Mouse (Mus musculus) layer of hippocampus, adult 11-12 months (tissue): Measurements from ENCODE around the gene Zfp780b.
A peak's percentile ranks its signal among the peaks of the same experiment; 100 is the strongest.
"Not testable (repeated sequence)": the region's sequence is repeated elsewhere in the genome, so short reads cannot be mapped to it uniquely, and the experiment has no call there.

ENCODE experiments used
- DNase-seq: peaks from one replicate; pipeline ENCODE4 v3.0.0; 2022; ENCODE audit warnings: low spot score

Zfp780b gene

GRCm38 (mm10) chr7:27978683-27979528 is at the start of gene Zfp780b:
TSS of gene Zfp780b (minus strand) at chr7:27979171.
- peak; percentile 63 for DNase-seq

DNA sequence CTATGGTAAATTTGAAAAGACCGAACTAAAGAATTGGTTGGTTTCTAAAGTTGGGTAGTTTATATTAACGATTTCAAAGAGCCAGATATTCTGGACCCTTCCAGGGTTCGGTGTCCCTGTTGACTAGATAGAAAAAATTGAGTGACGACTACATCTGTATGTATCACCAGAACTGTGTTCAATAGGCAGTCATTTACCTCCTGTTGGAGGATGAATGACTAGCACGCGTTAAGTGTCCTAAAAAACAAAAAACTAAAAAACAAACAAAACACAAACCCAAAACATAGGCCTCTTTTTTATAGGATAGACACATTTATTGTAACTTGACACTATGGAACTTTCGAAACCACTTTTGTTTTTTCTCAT is 35.5 kb upstream of the Zfp780b start:
- DNase-seq, result no peak

- DNase-seq, result peak; percentile 78
These were observed 34.8 kb upstream of the Zfp780b start, which contains the start of gene Zfp850 for GRCm38 (mm10) chr7:28013549-28014444. TSS of gene Zfp850 (minus strand) at chr7:28014115.

- peak; percentile 32 for DNase-seq
These were observed 31.3 kb upstream of the Zfp780b start for GRCm38 (mm10) chr7:28010271-28010670.

DNA sequence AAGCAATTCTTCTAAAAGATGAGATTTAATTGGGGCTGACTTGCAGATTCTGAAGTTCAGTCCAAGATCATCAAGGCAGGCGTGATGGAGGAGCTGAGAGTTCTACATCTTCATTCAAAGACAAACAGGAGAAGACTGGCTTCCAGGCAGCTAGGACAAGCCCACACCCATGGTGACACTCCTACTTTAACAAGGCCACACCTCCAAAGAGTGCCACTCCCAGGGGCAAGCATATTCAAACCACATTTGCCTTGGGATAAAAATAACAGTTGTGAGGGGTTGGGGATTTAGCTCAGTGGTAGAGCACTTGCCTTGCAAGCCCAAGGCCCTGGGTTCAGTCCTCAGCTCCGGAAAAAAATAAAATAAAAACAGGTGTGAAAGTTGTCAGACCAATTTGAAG is 3.2 kb upstream of the Zfp780b start:
- DNase-seq, result no peak

GRCm38 (mm10) chr7:27949451-27949850 is 29.5 kb downstream of the Zfp780b start:
- DNase-seq, result not testable (repeated sequence)

- DNase-seq, result peak; percentile 12
These were observed 37.1 kb downstream of the Zfp780b start for GRCm38 (mm10) chr7:27941869-27942268.

GRCm38 (mm10) chr7:27933800-27934158 is 45.2 kb downstream of the Zfp780b start:
- not testable (repeated sequence) for DNase-seq

DNA sequence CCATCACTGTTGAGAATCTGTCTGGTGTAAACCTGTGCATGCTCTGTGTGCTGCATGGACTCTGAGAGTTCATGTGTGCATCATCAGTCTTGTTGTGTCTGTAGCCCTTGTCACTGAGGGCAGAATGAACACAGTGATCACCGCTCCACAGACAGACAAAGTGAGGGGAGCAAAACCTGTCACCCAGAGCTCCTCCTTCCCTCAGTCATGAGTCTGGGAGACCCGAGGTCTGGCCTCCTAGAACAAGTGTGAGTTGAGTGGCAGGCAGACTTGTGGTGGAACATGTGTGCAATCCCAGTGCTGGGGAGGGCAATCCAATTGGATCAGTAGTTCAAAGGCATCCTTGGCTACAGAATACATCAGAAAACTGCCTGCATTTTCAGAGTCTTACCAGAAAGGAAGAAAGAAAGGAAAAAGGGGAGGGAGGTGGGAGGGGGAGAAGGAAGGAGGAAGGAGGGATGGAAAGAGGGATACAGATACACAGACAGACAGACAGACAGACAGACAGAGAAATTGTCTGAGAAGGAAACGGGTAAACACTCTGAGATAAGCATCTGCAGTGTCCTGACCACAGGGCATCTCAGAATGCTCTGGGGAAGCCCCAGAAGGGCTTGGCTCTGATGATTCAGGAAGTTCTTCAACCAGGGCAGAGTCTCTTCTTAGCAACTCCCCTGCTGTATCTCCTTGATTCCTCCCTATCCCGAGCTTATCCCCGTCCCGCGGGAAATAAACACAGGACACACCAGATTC is 45.7 kb downstream of the Zfp780b start:
- no peak for DNase-seq

GRCm38 (mm10) chr7:27928818-27929695 is 49.9 kb downstream of the Zfp780b start, which contains the start of gene Zfp974:
TSS of gene Zfp974 (minus strand) at chr7:27929460.
- DNase-seq, result peak; percentile 46

DNA sequence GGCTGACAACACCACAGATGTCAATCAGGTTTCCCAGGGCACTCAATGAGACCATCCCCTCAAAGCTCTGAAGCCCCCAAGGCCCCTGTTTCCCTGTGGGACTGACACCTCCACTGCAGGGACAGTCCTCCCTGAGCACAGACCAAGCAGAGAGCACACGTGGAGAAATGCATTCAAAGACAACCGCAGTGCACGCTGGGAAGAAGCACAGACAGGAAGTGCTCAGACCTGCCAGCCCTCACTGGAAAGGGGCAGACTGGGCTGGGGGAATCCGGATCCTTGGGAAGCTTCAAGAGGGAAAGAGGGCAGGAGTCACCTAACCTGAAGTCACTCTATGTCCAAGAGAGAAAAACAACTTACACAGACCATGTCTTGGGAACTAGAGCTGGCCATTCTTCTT is 51.9 kb downstream of the Zfp780b start:
- DNase-seq, result not testable (repeated sequence)

DNA sequence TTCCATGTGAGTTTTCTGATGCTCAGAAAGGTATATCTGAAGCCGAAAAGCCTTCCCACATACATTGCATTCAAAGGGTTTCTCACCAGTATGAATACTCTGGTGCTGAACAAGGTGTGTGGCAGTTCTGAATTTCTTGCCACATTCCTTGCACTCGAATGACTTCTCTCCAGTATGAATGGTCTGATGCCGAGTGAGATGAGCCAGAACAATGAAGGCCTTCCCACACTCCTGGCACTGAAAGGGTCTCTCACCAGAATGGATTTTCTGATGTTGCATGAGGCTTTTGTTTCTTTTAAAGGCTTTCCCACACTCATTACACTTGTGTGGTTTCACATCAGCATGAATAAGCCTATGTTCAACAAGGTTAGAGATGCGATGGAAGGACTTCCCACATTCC is 68.0 kb downstream of the Zfp780b start:
- DNase-seq, result not testable (repeated sequence)
